Mouse (Mus musculus) mouse trophoblast stem cell (cell line): ENCODE data around the gene Mpdu1.

Experiments
- in situ Hi-C, 2 experiments: fragments of 300-500 bp; cut with MseI, MboI; formaldehyde crosslinking; loops; 2 replicates in 1 of 2; 3 replicates in 1 of 2; pipeline ENCODE4 v1.15.1; 2025

Mpdu1 gene

DNA sequence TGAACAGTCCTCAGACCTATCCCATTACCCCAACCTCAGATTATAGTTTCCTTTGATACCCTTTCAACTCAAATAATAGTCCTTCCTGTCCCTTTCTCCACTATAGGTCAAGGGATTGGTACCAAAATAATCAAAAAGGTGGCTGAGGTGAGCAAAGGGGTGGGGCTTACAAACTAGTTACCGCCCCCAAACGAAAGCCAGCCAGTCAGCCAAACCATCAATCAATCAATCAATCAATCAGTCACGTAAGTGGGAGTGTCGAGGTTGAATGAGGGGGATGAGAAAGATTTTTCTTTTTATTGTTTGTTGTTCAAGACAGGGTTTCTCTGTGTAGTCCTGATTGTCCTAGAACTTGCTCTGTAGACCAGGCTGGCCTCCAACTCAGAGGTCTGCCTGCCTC, 39.4 kb downstream of the Mpdu1 start:
- in situ Hi-C loops = no loop called here

DNA sequence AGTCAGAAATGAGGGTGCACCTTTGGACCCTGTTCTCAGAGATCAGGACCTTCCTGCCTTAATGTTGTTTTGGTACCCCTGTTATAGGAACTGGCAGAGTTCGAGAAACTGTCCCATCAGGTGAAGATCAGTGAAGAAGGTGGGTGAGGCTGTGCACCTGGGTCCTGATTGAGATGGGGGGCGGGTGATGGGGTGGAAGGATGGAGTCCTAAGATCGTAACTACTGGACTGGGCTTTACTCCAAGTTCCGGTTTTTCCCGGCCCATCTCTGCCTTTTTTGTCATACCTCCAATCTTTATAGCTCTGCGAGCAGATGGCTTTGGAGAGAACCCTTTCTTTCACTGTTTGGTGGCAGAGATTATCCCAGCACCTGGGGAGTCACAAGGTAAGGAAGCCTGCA, 40.0 kb downstream of the Mpdu1 start:
- in situ Hi-C loops = no loop called here

- in situ Hi-C loops = no loop called here
Measured at GRCm38 (mm10) chr11:69621571-69622268, 40.7 kb downstream of the Mpdu1 start, which contains the start of gene Sat2. TSS of gene Sat2 (plus strand) at chr11:69622024.

- in situ Hi-C loops = no loop called here
Measured at GRCm38 (mm10) chr11:69620394-69621081, 41.9 kb downstream of the Mpdu1 start.

DNA sequence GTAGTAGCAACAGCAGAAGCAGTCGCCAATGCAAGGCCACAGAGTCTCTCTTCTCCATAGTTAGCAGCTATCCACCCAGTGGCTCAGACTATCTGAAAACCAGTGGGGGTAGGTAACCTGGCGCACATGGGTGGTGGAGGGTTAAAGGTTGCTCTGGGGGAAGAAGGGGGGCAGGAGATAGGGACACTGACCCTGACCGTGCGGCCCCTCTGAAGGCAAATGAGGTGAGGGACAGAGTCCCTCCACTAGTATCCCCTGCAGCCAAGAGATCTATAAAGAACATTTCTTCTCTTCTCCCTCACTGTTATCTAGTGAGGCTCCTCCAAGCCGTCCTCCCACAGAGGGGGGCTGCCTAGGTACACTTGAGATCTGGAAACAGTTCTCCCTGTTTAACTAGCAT, 44.6 kb downstream of the Mpdu1 start, which contains the start of gene Shbg:
Gene Shbg (minus strand): TSS at position 101 of the 400 bp plus-strand sequence.
- in situ Hi-C loops = loop anchor here in 1 of 2 experiments (10.0 kb wide), 1 partner anchor 83 kb away; no protein-coding TSS in a partner anchor

DNA sequence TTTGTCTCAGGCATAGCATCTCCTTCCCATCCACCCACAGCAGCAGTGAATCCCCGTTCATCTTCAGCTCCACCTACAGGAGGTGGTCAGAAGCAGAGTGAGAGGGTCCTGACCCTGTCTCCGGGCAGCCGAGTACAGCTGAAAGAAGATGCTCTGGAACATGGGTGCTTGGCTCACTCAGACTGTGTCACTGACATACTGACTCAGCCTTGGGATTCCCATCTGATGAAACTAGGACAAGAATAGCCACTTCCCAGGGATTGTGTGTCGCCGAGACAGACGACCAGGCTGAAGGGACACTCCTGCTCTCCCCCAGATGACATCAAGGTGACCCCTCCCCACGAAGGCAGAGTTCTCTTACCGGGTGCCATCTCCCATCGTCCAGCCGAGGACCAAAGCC, 45.7 kb downstream of the Mpdu1 start:
- in situ Hi-C loops = loop anchor here in 1 of 2 experiments (10.0 kb wide), 1 partner anchor 82 kb away; no protein-coding TSS in a partner anchor

DNA sequence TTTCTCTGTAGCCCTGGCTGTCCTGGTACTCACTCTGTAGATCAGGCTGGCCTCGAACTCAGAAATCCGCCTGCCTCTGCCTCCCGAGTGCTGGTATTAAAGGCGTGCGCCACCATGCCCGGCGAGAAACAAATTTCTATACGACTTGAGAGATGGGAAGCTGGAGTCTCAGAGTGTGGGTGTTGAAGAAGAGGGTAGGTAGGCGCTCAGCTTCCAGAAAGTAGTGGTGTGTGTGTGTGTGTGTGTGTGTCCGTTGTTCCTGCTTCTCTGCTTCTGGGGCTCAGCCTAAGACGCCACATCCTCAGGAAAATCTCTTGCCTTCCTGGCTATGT, 48.2 kb downstream of the Mpdu1 start:
- in situ Hi-C loops = loop anchor here in 1 of 2 experiments (10.0 kb wide), 1 partner anchor 79 kb away; no protein-coding TSS in a partner anchor

DNA sequence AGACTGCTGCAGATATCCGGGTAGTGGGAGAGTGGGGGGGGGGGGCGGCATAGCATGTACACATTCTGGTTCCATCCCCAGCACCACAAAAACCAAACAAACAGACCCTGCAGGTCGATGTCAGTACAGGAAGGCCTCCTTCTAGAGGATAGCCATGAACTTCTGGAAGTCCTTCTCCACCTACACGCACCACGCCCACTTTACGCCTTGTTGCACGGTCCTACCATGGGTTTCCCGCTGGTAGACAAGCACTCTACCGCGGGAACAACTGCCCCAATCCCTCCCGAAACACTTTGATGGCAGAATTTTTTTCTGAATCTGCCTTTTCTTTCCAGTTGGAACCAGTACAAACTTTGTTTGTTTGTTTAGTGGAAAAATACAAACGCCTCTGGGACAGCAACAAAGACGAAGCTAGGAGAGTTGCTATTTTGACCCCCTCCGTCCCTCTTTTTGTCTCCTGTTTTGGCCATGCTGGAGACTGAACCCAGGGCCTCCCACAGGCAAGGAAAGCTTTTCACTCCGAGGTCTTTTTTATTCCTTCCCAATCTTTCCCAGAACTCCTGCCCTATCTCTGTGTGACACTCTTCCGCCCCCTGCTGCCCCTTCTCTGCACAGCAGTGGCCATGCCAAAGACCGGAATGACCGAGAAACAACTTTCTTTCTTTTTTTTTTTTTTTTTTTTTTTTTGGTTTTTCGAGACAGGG, 48.7 kb downstream of the Mpdu1 start:
- in situ Hi-C loops = loop anchor here in 1 of 2 experiments (10.0 kb wide), 1 partner anchor 79 kb away; no protein-coding TSS in a partner anchor

- in situ Hi-C loops = loop anchor here in 1 of 2 experiments (10.0 kb wide), 1 partner anchor 76 kb away; no protein-coding TSS in a partner anchor
Measured at GRCm38 (mm10) chr11:69610899-69611298, 51.5 kb downstream of the Mpdu1 start.

DNA sequence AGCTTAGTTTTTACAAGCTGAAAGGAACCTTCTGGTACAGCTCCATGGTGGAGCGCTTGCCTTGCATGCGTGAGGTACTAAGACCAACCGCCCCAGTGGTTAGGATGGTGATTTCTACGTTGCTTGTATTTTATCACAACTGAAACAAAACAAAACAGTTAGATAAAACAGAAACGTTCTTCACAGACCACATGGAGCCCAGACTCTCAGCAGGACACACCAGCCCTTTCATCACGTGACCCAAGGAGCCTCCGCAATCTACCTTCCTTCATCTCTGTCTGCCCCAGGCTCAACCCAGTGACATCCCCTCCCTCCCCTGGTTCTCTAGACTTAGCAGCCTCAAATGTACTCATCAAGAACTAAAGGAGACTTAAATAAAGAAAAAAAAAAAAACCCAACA, 53.0 kb downstream of the Mpdu1 start:
- in situ Hi-C loops = loop anchor here in 1 of 2 experiments (5.0 kb wide), 1 partner anchor 72 kb away; no protein-coding TSS in a partner anchor

- in situ Hi-C loops = loop anchor here in 1 of 2 experiments (5.0 kb wide), 1 partner anchor 71 kb away; no protein-coding TSS in a partner anchor
Measured at GRCm38 (mm10) chr11:69608525-69608924, 53.9 kb downstream of the Mpdu1 start.

DNA sequence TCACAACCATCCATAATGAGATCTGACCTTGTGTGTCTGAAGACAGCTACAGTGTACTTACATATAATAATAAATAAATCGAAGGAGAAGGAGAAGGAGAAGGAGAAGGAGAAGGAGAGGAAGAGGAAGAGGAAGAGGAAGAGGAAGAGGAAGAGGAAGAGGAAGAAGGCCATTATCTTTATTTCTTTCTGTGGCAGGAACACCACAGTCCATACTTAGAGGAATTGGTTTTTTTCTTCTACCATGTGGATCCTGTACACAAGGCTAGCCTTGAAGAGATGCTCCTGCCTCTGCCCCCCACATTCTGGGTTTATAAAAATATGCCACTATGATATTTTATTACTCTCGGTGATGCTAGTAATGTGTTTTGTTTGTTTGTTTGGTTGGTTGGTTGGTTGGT, 55.6 kb downstream of the Mpdu1 start:
- in situ Hi-C loops = loop anchor here in 1 of 2 experiments (5.0 kb wide), 1 partner anchor 70 kb away; no protein-coding TSS in a partner anchor
